Mouse (Mus musculus) cerebellum, adult 18-20 months (tissue): ENCODE results near the gene Eqtn.

Experiments
- DNase-seq, 2 experiments: peaks; one replicate each; pipeline ENCODE4 v3.0.0; 2021

Eqtn gene

GRCm38 (mm10) chr4:94928743-94929142 lies at the start of gene Eqtn:
TSS of gene Eqtn (minus strand) at chr4:94928843.
- no peak for DNase-seq

GRCm38 (mm10) chr4:94973321-94973720 lies 44.7 kb upstream of the Eqtn start:
- no peak for DNase-seq

DNA sequence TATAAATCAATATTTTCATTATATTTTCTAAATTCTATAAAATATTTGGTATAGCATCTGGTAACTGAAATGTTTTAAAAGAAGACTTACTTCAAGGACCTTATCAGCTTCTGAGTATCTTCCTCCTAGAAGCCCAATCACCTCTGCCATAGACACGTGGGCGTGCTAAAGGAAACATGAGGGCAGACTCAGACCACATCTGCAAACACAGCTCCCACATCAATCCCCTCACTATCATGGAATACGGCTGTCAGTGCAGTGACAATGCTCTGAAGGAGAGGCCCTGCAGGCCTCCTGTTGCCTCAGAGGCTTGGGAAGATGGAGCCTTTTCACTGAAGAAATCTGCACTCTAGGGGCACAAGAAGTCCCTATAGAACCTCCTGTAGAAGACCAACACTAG lies 24.1 kb upstream of the Eqtn start:
- DNase-seq: no peak

GRCm38 (mm10) chr4:94941221-94941855 lies 12.7 kb upstream of the Eqtn start:
- no peak for DNase-seq

DNA sequence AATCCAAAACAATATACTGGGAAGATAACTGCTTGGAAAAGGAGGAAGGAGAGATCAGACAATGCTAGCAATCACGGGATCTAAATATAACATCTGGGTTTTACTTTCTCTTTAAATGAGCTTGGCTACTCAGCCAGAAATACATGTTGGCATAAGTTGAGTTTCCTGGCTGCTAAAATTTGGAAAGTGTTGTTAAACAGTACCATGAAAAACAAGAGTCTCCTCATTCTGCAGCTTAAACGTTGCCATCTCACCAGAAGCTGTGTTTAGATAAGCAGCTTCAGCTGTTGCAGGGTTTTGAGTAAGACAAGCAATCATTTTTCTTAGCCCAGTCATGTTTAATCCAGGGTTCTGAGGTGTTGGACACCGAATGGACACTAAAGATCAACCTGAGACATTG lies 26.9 kb downstream of the Eqtn start:
- no peak for DNase-seq

- no peak for DNase-seq
Observed at GRCm38 (mm10) chr4:94900744-94901143, 27.9 kb downstream of the Eqtn start.
